Mouse (Mus musculus): Measurements from ENCODE around the gene Prss23.

The Prss23 gene

DNA sequence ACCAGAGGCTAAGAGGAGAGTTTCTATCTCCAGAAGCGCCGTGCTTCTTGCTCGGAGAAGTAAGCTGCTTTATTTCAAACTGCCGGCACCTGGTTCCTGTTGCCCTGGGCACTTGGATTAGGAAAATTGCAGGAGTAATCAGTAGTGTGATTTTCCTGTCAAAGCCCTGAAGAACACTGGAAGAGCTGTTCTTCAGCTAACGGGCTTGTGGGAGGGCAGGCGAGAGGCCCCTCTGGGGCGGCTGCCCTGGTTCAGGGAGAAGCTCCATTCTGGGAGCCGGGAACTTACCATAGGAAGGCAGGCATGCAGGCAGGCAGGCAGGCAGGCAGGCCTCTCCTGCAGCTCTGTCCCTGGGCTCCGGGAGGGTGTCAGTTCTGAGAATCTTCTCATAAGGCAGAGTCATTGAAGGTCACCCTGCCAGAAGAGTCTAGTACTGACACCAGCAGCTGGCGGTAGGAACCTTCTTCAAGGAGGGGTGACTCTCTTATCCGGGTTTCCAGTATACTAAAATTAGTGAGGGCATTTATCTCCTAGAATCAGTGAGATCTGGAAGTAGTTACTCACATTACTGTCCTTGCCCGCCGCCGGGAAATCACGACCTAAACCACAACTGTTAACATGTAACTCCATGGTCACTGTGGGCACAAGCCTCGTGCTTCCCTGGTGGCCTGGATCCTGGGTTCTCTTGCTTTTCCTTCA is at the start of gene Prss23:
Prss23 (minus strand) TSS at position 457 of the 699 bp plus-strand sequence.
- DNase-seq (ENCODE audit: low spot score), result no peak

DNA sequence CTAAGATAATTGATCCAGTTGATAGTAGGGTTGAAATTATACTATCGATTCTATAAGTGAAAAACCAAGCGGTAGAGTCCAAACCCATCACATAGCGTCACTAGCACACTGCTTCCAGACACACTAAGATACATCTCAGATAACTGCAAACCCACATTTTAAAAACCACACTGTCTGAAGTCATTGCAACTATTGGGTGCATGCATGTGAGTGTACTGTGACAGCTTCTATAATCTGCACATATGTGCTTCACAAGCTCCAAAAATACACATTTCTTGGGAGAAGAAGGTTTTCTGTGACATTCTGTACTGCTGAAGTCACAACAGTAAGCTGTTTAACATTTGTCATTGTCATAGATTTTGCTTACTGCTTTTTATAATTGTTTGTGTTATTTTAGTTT is 49.1 kb upstream of the Prss23 start:
- no peak for DNase-seq (ENCODE audit: low spot score)

DNA sequence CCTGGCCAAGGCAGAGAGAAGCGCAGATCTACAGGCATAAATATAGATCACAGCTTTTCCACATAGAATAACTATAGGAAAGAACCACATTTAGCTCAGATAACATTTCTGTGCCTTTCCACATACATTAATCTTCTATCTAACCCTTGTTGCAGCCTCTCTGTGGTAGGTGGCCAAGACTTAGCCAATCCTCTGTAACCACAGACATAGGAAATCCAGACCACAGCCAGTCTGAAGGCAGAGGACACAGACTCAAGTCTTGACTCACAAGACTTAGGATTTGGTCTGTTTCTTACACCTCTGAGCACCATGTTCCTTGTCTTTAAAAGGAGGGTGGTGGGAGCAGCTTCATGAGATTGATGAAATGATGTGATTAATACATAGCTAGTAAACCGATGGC is 37.6 kb upstream of the Prss23 start:
- DNase-seq (ENCODE audit: low spot score), result no peak

DNA sequence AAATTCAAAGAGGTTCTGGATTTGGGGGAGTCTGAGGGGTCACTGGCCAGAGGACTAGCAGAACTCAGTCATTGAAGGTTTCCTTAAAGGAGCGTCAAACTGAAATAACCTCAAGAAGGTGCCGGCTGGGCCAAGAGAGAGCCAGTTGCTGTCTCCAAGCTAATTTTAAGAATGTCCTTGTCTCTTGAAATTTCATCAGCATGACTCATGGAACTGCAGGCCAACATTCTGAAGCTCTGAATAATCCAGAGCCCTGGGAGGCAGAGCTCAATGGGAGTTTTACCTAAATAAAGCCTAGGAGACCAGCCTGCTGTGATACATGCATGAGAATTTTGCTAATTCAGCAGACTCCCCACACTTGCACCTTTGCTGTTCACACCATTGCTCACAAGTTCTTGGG is 36.5 kb upstream of the Prss23 start:
- no peak for DNase-seq (ENCODE audit: low spot score)

DNA sequence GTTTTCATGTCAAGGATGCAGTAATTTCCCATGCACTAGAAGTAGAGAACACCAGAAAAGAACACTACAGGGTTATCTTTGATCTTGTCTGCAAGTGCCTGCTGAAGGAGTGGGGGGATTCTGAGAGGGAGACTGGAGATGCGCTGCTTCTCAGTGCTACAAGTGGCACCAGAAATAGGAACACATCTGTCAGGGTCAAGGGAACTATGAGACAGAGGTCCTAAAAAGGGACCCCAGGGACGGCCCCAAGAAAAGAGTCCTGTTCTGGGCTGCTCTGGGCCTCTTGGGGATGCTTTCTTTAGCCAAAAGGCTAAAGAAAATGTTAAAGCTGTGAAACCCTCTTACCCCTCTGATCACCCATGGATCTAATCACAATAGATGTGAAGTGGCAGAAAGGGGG is 35.2 kb upstream of the Prss23 start:
- no peak for DNase-seq (ENCODE audit: low spot score)

DNA sequence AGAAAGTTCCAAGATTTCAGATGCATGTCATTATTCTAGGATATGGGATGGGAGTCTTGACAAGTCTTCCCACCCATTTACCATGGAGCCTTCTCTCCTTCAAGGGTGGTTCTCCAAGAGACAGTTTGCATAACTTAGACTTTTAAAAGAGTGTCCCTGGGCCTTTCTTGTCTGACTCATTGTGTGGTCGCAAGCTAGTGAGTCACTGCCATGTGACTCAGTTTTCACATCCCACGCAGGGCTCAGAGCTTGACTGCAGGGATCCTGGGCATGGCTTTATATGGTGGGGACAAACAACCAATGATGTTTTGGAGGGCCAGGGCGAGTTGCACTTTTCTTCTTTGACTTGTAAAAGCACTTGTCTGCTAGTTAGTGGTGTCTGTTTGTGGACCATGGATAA is 34.0 kb upstream of the Prss23 start:
- no peak for DNase-seq (ENCODE audit: low spot score)

DNA sequence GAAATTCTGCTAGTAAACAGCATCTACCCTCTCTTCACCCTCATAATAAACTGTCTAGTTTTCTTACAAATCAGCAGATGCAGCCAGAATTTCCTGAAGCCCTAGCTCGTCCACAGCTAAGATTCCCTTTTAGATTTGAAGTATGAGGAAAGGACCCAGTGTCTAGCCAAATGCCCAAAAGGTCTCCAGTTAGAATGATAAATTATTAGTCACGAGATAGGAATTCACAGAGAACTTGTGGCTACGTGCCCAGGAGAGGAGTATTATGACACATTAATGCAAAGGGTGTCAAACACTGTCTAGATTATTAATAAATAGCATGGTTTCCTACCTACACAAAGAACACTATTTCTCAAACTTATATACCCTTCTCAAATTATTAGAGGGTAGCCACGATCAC is 32.6 kb upstream of the Prss23 start:
- DNase-seq (ENCODE audit: low spot score), result no peak

DNA sequence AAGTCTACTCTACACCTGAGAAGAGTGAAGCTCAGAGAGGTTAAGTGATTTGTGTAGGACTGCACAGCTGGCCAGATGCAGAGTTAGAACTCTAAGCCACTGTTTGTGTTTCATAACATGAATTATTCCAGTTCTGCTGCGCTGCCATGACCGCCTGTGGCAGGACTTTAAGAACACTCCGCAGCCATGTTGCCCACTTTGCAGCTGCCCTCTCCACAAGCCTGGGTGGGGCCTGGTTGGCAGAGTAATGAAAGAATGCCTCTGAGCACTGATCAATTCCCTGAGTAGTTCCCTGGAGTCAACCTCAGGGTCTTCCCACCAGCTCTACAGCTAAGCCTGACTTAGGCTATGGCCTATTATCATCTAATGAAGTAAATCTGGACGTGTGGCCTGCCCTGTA is 32.1 kb upstream of the Prss23 start:
- no peak for DNase-seq (ENCODE audit: low spot score)

DNA sequence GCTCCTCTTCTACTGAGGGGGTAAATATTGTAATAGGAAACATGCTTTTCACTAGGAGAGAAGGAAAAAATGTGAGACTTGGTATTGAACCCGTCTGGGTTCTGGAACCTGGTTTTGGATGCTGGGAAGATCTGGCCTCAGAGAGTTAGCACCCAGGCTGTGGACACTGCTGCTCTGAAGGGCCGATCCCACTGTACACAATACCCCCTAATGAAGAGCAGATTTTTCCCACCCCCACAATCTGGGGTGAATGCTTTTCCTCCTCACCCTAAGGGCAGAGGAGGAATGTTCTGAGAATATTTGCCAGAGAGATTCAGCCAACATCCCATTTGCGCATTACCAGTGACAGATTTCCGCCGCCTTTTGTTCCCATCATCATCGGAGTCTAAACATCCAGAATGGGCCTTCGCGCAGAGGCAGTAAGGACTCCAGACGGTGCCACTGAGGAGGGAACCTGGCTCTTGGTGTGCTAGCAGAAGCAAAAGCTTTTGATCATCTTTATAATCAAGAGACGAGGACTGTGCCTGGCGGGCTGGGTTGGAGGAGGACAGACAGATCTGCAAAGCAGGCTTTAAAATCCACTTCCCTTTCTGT is 31.6 kb upstream of the Prss23 start:
- DNase-seq (ENCODE audit: low spot score), result peak; percentile 31

DNA sequence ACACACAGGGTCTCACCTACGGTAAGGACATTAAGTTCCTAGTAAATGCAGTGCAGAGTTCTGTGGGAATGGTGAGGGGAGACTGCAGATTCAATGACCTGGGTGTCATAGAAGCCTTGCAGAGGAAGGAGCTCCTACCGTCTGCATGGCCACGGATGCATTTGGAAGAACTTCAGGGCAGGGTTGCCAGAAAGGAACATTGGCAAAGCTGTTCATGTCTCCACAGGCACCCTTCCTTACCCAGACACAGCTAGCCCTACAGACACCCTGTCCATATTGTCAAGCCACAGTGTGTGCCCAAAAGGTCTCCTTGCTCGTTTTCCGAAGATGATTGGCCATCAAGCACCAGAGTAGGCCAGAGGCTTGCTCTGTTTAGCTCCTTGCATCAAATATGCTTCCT is 30.1 kb upstream of the Prss23 start:
- DNase-seq (ENCODE audit: low spot score), result no peak

DNA sequence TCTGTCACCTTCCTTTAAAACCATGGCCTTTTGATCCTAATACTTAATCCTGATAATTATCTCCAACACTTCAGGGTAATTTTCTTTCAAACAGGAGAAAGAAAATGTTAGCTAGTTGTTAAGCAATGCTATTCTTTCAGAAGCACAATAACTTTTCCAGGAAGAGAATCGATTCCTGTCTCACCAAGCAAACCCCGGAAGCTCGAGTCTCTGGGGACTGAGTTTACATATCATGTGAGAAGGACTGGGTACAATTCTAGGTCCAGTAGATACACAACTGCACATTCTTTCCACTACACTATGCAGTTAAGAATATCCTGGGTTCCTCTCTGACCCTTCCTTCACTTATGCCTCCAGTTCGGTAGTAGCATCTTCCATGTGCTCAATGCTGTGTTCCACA is 29.7 kb upstream of the Prss23 start:
- DNase-seq (ENCODE audit: low spot score), result no peak

DNA sequence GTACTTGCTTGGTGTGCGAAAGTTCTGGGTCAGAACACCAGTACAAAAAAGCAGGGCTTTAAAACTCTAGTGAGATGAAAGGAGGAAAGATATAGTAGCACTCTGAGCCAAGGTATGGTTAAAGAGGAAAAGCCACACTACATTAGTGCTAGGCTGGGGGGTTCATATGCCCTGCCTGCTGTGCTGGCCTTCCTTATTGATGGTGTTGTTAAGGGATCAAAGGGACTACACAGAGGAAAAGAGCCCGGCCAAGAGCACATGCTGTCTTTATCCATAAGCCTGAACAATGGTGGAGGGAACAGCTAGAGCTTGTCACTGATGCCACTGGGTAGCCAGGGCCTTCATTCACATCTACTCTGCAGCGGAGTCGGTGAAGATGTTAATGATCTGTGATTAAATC is 28.2 kb upstream of the Prss23 start:
- DNase-seq (ENCODE audit: low spot score), result no peak

DNA sequence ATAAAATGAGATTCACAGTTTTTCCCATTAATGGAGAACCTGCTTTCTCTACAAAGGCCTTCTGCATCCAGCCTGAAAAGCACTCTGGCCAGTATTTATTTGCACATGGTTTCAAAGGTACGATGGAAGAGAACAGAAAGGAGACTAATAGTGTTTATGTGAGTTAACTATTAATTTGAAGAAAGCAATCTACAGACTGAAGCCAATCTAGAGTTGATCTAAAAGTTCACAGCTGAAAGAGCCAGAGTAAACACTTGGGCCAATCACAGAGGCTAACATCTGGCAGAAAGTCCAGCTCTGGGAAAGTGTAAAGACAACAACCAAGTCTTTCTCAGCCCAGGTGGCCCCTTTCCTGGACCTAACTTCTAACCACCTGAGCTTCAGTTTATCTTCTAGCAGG is 27.1 kb upstream of the Prss23 start:
- no peak for DNase-seq (ENCODE audit: low spot score)

DNA sequence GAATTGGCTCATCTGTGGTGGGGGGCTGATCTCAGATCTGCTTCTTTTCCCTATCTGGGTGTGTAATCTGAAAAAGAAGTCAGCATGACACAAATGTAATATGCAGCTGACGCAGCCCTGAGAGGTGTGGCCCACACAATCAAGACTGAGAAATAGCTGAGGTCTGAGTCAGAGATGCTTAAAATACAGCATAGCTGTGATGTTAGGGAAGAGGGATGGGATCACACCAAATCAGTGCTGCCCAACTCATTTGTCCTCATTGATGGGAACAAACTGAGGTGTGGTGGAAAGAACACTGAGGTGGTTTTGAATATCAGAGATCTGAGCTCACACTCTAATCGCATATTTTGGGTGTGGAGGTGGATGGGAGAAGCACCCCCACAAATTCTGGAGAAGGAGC is 14.0 kb upstream of the Prss23 start:
- DNase-seq (ENCODE audit: low spot score), result no peak

DNA sequence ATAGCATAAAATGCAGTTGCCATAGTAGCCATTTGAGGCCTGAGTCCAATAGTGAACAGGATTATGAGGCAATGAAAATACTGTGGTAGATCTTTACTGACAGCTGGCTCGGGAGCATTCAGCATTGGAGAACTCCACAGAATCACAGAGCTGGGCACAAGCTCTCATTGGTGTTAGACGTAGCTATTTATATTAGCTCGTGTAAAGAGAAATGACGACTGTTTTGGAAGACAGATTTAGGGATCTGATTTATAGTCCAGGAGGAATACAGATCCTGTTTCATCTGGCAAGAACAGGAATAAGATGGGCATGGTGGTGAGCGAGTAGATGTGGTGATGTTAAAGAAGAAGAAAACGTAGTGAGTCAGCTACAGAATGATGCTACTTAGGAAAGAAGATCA is 12.4 kb upstream of the Prss23 start:
- no peak for DNase-seq (ENCODE audit: low spot score)

DNA sequence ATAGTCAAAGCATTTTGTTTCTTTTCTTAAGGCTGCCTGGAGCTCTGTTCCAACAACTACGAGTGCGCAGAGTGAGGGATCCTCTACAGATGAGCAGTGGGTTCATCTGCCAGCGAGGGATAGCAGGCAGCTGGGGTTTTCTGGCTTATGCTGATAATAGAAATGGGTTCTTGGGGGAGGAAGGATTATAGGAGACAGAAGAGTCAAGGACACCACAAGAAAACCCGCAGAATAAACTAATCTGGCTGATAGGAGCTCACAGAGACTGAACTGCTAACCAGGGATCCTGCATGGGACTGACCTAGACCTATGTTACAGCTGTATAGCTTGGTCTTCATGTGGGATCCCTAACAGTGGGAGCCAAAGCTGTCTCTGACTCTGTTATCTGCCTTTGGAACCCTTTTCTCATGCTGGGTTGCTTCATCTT is 456 bp upstream of the Prss23 start:
- DNase-seq (ENCODE audit: low spot score), result no peak

DNA sequence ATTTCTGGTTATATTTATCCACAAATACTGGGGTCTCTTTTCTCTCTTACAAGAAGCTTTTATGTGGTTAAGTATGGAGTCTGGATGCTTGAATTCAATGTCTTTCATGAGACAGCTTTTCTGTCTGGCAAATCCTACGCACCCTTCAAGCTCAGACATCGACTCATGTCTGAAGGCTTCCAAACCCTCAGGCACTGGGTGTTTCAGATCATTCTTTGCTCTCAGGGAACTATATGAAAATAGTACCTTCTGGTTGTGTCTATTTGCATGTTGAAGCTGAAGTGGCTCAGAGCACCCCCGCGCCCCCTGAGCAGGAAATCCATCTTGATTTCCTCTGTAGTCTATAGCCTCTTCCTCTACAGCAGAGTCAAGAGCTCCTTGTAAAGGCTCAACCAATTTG is 3.2 kb downstream of the Prss23 start:
- no peak for DNase-seq (ENCODE audit: low spot score)

DNA sequence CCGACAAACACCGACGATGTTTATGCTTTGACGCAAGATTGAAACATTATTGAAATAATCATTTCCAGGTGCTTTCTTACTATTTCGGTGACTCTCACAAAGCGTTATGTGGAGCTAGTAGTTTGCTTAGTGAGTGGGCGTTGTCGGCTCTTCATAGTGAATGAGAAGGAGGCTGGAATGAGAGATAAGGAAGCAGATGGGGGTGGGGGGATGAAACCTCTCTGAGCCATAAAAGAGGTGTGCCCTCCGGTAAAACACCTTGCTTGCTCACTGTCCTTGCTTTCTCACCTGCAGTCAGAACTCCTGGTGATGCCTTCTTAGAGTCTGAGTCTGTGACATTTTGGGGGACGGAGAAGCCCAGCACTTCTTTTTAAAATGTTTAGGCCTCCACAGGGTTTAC is 4.8 kb downstream of the Prss23 start:
- no peak for DNase-seq (ENCODE audit: low spot score)

DNA sequence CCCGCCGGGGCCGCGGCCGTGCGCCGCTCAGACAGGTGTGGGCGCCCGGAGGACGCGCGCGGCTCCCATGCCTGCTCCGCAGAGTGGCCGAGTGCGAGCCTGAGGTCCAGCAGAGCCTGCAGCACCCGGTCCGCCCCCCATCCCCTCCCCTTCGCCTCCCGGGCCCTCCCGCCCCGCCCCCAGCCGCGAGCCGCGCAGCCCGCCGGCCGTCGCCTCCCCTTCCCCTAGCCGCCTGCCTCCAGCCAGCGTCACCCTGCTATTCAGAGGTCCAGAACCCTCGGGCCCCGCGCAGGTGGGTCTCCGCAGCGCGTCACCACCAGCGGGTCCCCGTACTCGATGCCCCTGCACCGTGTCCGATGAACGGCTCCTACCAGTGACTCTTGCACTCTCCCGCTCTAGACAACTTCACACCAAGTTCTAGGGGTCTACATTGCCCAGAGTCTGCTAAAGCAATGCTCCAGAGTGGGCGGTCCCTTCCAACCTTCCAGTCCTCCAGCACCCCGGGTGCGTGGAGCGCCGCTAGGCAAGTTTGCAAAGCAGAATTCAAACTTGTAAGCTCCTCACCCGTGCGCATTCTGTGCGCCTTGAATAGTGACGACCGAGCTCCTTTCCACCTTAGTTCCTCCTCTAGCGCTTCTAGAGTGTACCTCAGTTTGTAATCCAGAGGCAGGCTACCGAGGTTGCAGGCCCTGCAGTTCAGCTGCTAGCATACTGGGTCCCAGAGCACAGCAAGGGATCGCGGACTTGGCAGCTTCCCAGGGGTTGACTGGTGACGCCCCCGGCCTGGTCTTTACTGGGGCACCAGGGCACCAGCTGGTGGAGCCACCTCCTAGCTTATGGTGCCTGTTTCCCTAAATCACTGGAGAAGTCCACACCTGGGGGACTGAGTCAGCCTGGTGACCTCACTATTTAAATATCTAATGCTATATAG is 9.3 kb downstream of the Prss23 start:
- DNase-seq (ENCODE audit: low spot score), result peak; percentile 35

DNA sequence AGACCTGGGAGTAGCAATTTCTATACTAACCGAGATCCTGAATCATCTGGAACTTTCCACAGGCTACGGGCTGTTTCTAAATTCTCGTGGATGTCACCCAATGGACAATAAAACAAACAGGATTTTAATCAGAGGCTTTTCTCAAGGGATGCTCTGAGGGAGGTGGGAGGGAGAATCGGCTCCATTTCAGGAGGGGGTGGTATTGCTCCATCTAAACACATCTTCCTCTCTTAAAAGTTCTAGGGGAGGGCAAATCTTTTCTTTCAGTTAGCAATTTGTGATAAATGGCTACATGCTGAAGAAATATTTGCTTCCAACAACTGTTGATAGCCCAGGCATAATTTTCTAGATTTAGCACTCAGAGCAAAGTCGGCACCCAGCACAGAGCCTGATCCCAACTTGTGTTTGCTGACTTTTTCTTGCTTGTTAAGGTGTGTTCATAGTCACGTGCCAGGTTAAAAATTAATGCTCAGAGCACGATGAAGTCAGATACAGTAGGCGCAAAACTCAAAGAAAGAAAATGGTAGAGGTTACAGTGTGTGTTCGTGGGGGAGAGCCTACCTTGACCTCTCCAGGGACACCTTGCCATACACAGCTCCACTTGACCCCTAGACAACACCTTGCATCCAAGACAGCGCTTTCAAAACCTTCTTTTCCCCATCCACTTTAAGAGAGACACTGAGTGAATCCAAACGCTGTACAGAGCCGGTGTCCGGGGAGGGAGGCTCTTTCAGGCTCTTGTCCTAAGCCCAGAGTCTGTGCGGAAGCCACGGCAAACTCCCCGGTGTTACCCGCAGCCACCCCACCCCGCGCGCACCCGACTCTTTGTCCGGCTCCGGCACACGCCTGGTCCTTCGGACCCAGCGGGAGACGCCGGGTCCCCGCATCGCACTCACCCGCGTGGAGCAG is 10.2 kb downstream of the Prss23 start:
- no peak for DNase-seq (ENCODE audit: low spot score)

DNA sequence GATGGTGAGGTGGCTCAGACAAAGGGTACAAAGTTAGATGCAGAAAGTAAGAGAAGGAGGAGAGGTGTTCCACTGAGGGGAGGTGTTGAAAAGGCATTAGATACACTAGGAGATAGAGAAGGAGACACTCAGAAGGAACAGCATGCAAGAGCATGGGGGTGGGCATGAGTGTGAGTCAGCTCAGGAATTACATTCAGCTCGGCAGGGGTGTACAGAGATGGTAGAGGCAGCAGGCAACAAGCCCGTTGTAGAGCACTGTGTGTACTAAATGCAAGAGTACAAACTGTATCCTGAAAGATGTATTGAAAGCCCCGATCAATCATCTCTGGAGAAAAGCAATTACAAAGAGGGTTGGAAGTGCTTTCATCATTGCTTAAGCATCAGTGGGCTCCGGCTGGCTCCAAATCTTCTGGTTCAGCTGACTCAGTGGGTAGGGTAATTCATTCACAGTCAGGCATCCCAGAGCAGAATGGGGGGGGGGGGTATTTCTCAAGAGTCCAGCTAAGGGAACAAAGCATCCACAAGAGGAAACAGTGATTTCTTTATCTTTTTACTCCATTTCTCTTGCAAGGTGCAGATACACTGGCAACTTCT is 15.0 kb downstream of the Prss23 start:
- no peak for DNase-seq (ENCODE audit: low spot score)

DNA sequence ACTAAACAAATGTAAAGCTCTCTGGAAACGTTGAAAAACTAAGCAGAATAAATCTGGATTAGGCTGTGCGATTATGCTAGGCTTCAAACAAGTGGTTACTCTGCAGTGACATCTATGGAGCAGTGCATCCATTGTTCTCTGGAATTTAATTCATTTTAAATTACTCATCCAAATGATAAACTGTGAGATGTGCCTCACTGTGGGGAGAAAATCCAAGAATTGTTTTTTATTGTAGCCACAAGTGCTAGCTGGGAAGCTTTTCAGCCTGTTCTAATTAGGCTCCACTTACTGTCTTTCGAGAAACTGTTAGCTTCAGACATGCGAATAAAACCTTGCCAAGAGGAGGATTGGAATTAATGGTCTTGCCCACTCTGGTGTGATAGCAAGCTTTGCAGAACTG is 18.3 kb downstream of the Prss23 start:
- DNase-seq (ENCODE audit: low spot score), result no peak

All from layer of hippocampus, adult 11-12 months (tissue).